Mouse (Mus musculus) NIH3T3 (cell line): Measurements from ENCODE around the gene Runx3.

ENCODE experiments used
- DNase-seq: peaks from one replicate; pipeline ENCODE4 v3.0.0-alpha.2; 2012; ENCODE audit warnings: low read depth

Runx3 gene

GRCm38 (mm10) chr4:135114301-135114700 lies 6.2 kb upstream of the Runx3 start:
- DNase-seq: no peak

GRCm38 (mm10) chr4:135115426-135116170 lies 4.9 kb upstream of the Runx3 start:
- no peak for DNase-seq

- no peak for DNase-seq
Observed at GRCm38 (mm10) chr4:135116391-135116790, 4.1 kb upstream of the Runx3 start.

GRCm38 (mm10) chr4:135117846-135118245 lies 2.6 kb upstream of the Runx3 start:
- DNase-seq: no peak

- peak; percentile 85 for DNase-seq
Observed at GRCm38 (mm10) chr4:135118855-135119474, 1.5 kb upstream of the Runx3 start.

- DNase-seq: no peak
Observed at GRCm38 (mm10) chr4:135123721-135124120, 3.3 kb downstream of the Runx3 start.

- no peak for DNase-seq
Observed at GRCm38 (mm10) chr4:135124732-135125131, 4.3 kb downstream of the Runx3 start.

- DNase-seq: no peak
Observed at GRCm38 (mm10) chr4:135125152-135125551, 4.7 kb downstream of the Runx3 start.

- no peak for DNase-seq
Observed at GRCm38 (mm10) chr4:135126385-135126784, 5.9 kb downstream of the Runx3 start.

- no peak for DNase-seq
Observed at GRCm38 (mm10) chr4:135128841-135129520, 8.5 kb downstream of the Runx3 start.

- DNase-seq: no peak
Observed at GRCm38 (mm10) chr4:135130156-135130555, 9.7 kb downstream of the Runx3 start.

GRCm38 (mm10) chr4:135131145-135131544 lies 10.7 kb downstream of the Runx3 start:
- no peak for DNase-seq

- no peak for DNase-seq
Observed at GRCm38 (mm10) chr4:135132797-135133196, 12.3 kb downstream of the Runx3 start.

GRCm38 (mm10) chr4:135133711-135134110 lies 13.3 kb downstream of the Runx3 start:
- no peak for DNase-seq

- DNase-seq: no peak
Observed at GRCm38 (mm10) chr4:135135331-135135730, 14.9 kb downstream of the Runx3 start.

- DNase-seq: no peak
Observed at GRCm38 (mm10) chr4:135136202-135136601, 15.8 kb downstream of the Runx3 start.

- DNase-seq: no peak
Observed at GRCm38 (mm10) chr4:135136612-135137011, 16.2 kb downstream of the Runx3 start.

GRCm38 (mm10) chr4:135140647-135141515 lies 20.4 kb downstream of the Runx3 start:
- no peak for DNase-seq

GRCm38 (mm10) chr4:135141720-135142119 lies 21.3 kb downstream of the Runx3 start:
- no peak for DNase-seq

GRCm38 (mm10) chr4:135146734-135147133 lies 26.3 kb downstream of the Runx3 start:
- DNase-seq: peak; percentile 65

GRCm38 (mm10) chr4:135148660-135149059 lies 28.2 kb downstream of the Runx3 start:
- DNase-seq: no peak
